Mouse (Mus musculus) heart, postnatal 0 days (tissue): ENCODE results near the gene Khdrbs1. TPM values are rescaled to one million over a fixed set of nuclear protein-coding genes. Genes with fewer than 3 reads are reported as not detected.

Experiments
- ATAC-seq: fragments of 200-750 bp; cut with Nextera tagmentation; 2 replicates; pipeline ENCODE4 v1.8.0; 2017; ENCODE audit warnings: low read depth, moderate number of reproducible peaks, moderate library complexity; ENCODE audit not compliant: insufficient read depth
- DNase-seq: peaks from one replicate; pipeline ENCODE4 v3.0.0-alpha.2; 2016; ENCODE audit warnings: low spot score
- H3K27ac ChIP-seq: fragments of 300-500 bp; sonication (generic); 2 replicates; pipeline ENCODE4 v1.5.1; 2014; ENCODE audit warnings: low read depth, mild to moderate bottlenecking
- H3K27me3 ChIP-seq: fragments of 300-500 bp; sonication (generic); 2 replicates; pipeline ENCODE4 v1.6.1; 2014; ENCODE audit warnings: low read length, mixed read lengths; ENCODE audit not compliant: control insufficient read depth, insufficient read depth
- H3K36me3 ChIP-seq: fragments of 300-500 bp; sonication (generic); replicated peaks from 2 replicates; pipeline ENCODE4 v1.6.1; 2014; ENCODE audit warnings: low read length, mixed read lengths; ENCODE audit not compliant: control insufficient read depth, insufficient read depth
- H3K4me1 ChIP-seq: fragments of 300-500 bp; sonication (generic); 2 replicates; pipeline ENCODE4 v1.6.1; 2014; ENCODE audit warnings: antibody characterized with exemption; ENCODE audit not compliant: control insufficient read depth, insufficient read depth
- H3K4me2 ChIP-seq: fragments of 300-500 bp; sonication (generic); 2 replicates; pipeline ENCODE4 v1.6.1; 2014; ENCODE audit warnings: low read depth, mild to moderate bottlenecking, low read length, moderate library complexity
- H3K4me3 ChIP-seq: fragments of 300-500 bp; sonication (generic); 2 replicates; pipeline ENCODE4 v1.5.1; 2014; ENCODE audit warnings: low read depth, low read length
- H3K9ac ChIP-seq: fragments of 300-500 bp; sonication (generic); replicated peaks from 2 replicates; pipeline ENCODE4 v1.6.1; 2014; ENCODE audit warnings: low read depth, low read length, mixed read lengths
- H3K9me3 ChIP-seq: fragments of 300-500 bp; sonication (generic); replicated peaks from 2 replicates; pipeline ENCODE4 v1.6.1; 2016; ENCODE audit warnings: low read length; ENCODE audit not compliant: control insufficient read depth
- CTCF ChIP-seq: IDR thresholded peaks from 2 replicates; pipeline ENCODE4 v1.5.1; 2016; ENCODE audit warnings: antibody characterized with exemption, control low read depth, low read depth
- EP300 ChIP-seq: IDR thresholded peaks from 2 replicates; pipeline ENCODE4 v1.6.1; 2016; ENCODE audit warnings: antibody characterized with exemption, low read depth
- WGBS: fragments of 180-500 bp; shearing (Covaris S2); extraction: QIAGEN DNeasy Blood & Tissue Kit; methylation state at CpG from one replicate; pipeline ENCODE4 v1.1.7; 2014; 5-methylcytosine and 5-hydroxymethylcytosine counted together
- microRNA-seq: library from miRNA; unstranded; fragments of <30 nt; microRNA quantifications from one replicate; pipeline ENCODE4, GENCODE M21; 2016
- polyA plus RNA-seq: library from polyadenylated mRNA; unstranded; fragments of >200 nt; fragmentation: Nextera tagmentation; extraction: Ambion mirVana; gene quantifications from 2 replicates; pipeline ENCODE4 v1.2.1, GENCODE M21; 2015
- total RNA-seq: library from RNA; depleted of rRNA; stranded (reverse); fragments of >200 nt; gene quantifications from 2 replicates; pipeline ENCODE4 v1.2.3, GENCODE M21; 2014; ENCODE audit warnings: low replicate concordance; rRNA removed

Khdrbs1 gene
- total and polyA plus RNA-seq, 2 experiments from 2014 or later: 43.5 to 44.7 TPM

- WGBS: 90% methylated on average over 14 of the region's 14 CpGs
- peaks cover 89% of the 10 kb centered on the region for H3K36me3 ChIP-seq
- TF ChIP-seq CTCF: no peak
- TF ChIP-seq EP300: no peak
- H3K27me3 ChIP-seq: no peaks in the 10 kb centered on the region
- H3K4me3 ChIP-seq: no peak overlapping the region
- H3K27ac ChIP-seq: no peak overlapping the region
- no peak overlapping the region for H3K9ac ChIP-seq
- no peak for ATAC-seq
- H3K9me3 ChIP-seq: no peaks in the 10 kb centered on the region
- H3K4me1 ChIP-seq: no peaks in the 10 kb centered on the region
- DNase-seq: no peak
- no peak overlapping the region for H3K4me2 ChIP-seq
Observed at GRCm38 (mm10) chr4:129654770-129655169, 87.3 kb downstream of the Khdrbs1 start.

Small RNAs within 50 kb of the gene (microRNA-seq; reads per million reads assigned to microRNA genes)
- gene Gm28017 (not detected), gene Mir7016 (not detected)

Other genes starting within 250 kb of the Khdrbs1 start
- 183 and 192 TPM in 2 replicates for gene Marcksl1, start 228.7 kb downstream of the Khdrbs1 start, total RNA-seq
- gene Marcksl1, start 228.7 kb downstream of the Khdrbs1 start, polyA plus RNA-seq: 135 and 138 TPM in 2 replicates
- 25.8 and 34.5 TPM in 2 replicates for gene Hdac1, start 199.6 kb downstream of the Khdrbs1 start, total RNA-seq
- gene Hdac1, start 199.6 kb downstream of the Khdrbs1 start, polyA plus RNA-seq: 73.6 and 77.9 TPM in 2 replicates
- 2.0 and 8.9 TPM in 2 replicates for gene Lck, start 168.7 kb downstream of the Khdrbs1 start, total RNA-seq
- gene Lck, start 168.7 kb downstream of the Khdrbs1 start, polyA plus RNA-seq: 0.71 and 0.99 TPM in 2 replicates
- gene Fam167b, start 163.8 kb downstream of the Khdrbs1 start, total RNA-seq: 4.6 and 6.2 TPM in 2 replicates
- gene Fam167b, start 163.8 kb downstream of the Khdrbs1 start, polyA plus RNA-seq: 6.1 and 6.2 TPM in 2 replicates
- gene Eif3i, start 141.7 kb downstream of the Khdrbs1 start, total RNA-seq: 408 and 443 TPM in 2 replicates
- gene Eif3i, start 141.7 kb downstream of the Khdrbs1 start, polyA plus RNA-seq: 169 and 172 TPM in 2 replicates
- gene Tmem234, start 141.6 kb downstream of the Khdrbs1 start, total RNA-seq: 108 and 115 TPM in 2 replicates
- gene Tmem234, start 141.6 kb downstream of the Khdrbs1 start, polyA plus RNA-seq: 150 and 161 TPM in 2 replicates
- 9.8 TPM in 1 of 2 replicates, not detected in the other for gene Dcdc2b, start 128.0 kb downstream of the Khdrbs1 start, total RNA-seq
- 1.5 and 1.9 TPM in 2 replicates for gene Dcdc2b, start 128.0 kb downstream of the Khdrbs1 start, polyA plus RNA-seq
- gene Iqcc, start 123.2 kb downstream of the Khdrbs1 start, total RNA-seq: 6.3 TPM in 2 replicates
- gene Iqcc, start 123.2 kb downstream of the Khdrbs1 start, polyA plus RNA-seq: 23.0 and 26.3 TPM in 2 replicates
- gene Ccdc28b, start 118.4 kb downstream of the Khdrbs1 start, total RNA-seq: 41.9 and 55.1 TPM in 2 replicates
- gene Ccdc28b, start 118.4 kb downstream of the Khdrbs1 start, polyA plus RNA-seq: 58.0 and 58.6 TPM in 2 replicates
- gene Txlna, start 101.2 kb downstream of the Khdrbs1 start, total RNA-seq: 28.3 and 28.5 TPM in 2 replicates
- 22.7 and 23.2 TPM in 2 replicates for gene Txlna, start 101.2 kb downstream of the Khdrbs1 start, polyA plus RNA-seq
- 48.8 and 52.3 TPM in 2 replicates for gene Kpna6, start 69.5 kb downstream of the Khdrbs1 start, total RNA-seq
- 9.3 and 10.4 TPM in 2 replicates for gene Kpna6, start 69.5 kb downstream of the Khdrbs1 start, polyA plus RNA-seq
- gene Tmem39b, start 45.5 kb downstream of the Khdrbs1 start, total RNA-seq: 3.6 and 11.8 TPM in 2 replicates
- gene Tmem39b, start 45.5 kb downstream of the Khdrbs1 start, polyA plus RNA-seq: 3.9 and 4.1 TPM in 2 replicates
- 132 and 176 TPM in 2 replicates for gene Ptp4a2, start 68.9 kb upstream of the Khdrbs1 start, total RNA-seq
- gene Ptp4a2, start 68.9 kb upstream of the Khdrbs1 start, polyA plus RNA-seq: 407 and 417 TPM in 2 replicates
- gene Spocd1, start 186.9 kb upstream of the Khdrbs1 start, total RNA-seq: 0.70 TPM in 1 of 2 replicates, not detected in the other
- 0.04 and 0.05 TPM in 2 replicates for gene Spocd1, start 186.9 kb upstream of the Khdrbs1 start, polyA plus RNA-seq
- gene Adgrb2, start 242.6 kb upstream of the Khdrbs1 start, total RNA-seq: 7.3 and 10.6 TPM in 2 replicates
- 0.48 and 0.59 TPM in 2 replicates for gene Adgrb2, start 242.6 kb upstream of the Khdrbs1 start, polyA plus RNA-seq